Mouse (Mus musculus): Measurements from ENCODE around the gene Dynlrb2. TPM values are rescaled to one million over a fixed set of nuclear protein-coding genes. Genes with fewer than 3 reads are reported as not detected.

Gene Dynlrb2
- total RNA-seq (2021), result 1 to 10 TPM in 1 of 2 experiments, under 1 TPM in 1; 0.90 to 1.1 TPM
- long read RNA-seq, experiment 1, partial matches to known transcripts, result 0 of 1 reads
- long read RNA-seq, experiment 1, other reads (novel, unspliced or antisense), result 0 of 1 reads
- long read RNA-seq, experiment 2, partial matches to known transcripts, result 0 of 1 reads
- long read RNA-seq, experiment 2, other reads (novel, unspliced or antisense), result 0 of 1 reads

DNA sequence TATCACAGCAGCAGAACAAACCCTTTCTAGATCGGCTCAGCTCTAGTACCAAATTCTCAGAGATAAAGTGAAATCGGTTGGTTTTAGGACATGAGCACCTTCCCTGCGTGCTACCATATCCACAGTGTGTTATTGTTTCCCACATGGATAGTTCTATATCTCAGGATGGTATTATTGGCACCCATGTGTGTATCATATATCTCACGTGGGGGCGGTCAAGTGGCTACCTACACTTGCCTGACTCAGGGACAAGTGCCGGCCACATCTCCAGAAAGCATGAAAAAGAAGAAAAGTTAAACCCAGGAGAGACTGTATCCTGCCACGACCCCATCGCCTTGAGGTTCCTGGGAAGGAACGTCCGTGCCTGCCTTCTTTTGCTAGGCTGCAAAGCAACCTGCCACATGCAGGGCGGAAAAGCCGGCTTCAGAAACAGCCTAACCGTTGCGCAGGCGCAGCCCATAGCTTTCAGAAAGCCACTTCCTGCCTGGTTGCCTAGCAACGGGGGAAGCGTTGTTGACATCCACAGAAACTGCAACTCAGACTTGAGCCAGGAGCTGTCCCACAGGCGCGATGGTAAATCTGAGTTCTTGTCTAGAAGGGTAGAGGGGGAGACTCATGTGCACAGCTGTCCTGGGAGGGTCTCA, at the start of gene Dynlrb2:
Gene Dynlrb2, plus strand, starts transcription at position 498 of the 644 bp plus-strand sequence.
- DNase-seq (ENCODE audit: low spot score in 2 of 2), result peak; percentile 61 to 82

DNA sequence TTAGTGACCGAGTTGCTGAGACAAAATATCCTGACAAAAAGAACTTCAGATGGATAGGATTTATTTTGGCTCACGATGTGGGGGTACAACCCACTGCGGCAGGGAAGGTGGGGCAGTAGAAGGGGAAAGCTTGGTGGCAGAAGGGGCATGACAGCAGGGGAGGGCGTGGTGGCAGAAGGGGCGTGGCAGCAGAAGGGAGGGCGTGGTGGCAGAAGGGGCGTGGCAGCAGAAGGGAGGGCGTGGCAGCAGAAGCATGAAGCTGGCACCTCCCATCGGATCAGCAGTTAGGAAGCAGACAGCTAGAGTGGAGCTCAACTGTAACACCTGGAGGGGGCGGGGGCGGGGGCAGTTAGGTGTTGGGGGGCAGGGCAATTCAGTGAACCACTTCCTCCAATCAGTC, 46.2 kb upstream of the Dynlrb2 start:
- DNase-seq (ENCODE audit: low spot score in 2 of 2), result no peak

DNA sequence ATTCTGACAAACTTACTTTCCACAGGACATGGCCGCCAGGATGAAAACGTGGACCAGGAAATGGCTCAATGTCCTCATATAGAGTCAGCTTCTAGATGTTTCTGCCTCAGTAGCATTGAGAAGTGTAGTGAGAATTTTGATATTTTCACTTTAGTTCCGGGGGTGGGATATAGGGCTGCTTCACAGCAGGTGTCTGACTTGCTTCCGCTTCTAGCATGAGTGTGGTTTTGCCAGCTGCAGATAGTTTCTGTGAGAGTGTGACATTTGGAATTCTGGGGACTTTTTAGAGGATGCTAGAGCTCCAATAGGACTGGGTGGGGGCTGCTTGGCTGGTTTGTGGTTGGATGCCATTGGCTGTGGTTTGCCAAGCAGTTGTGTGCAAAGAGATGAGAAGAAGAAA, 43.3 kb upstream of the Dynlrb2 start:
- no peak for DNase-seq (ENCODE audit: low spot score in 2 of 2)

- no peak for DNase-seq (ENCODE audit: low spot score in 2 of 2)
These were observed 38.2 kb upstream of the Dynlrb2 start for GRCm38 (mm10) chr8:116466586-116466985.

GRCm38 (mm10) chr8:116467027-116467426, 37.7 kb upstream of the Dynlrb2 start:
- DNase-seq (ENCODE audit: low spot score in 2 of 2), result no peak

DNA sequence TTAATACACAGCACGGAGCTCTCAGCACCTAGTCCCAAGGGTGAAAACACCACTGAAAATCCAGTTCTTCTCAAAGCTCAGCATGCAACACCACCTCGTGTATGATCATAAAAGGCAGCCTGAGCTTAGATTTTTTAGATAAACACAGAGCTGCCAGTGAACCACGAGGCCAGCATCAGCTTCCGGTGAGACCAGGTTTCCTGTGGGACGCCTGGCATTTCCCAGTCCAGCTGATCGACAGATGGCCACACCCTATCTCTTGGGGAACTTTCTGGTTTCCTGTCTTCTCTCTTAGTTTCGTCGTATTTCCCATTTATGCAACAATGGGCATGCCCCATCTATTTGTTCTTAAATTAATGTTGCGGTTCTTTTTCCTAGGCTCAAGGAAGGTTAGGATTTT, 26.8 kb upstream of the Dynlrb2 start:
- no peak for DNase-seq (ENCODE audit: low spot score in 2 of 2)

GRCm38 (mm10) chr8:116478681-116479080, 26.1 kb upstream of the Dynlrb2 start:
- DNase-seq (ENCODE audit: low spot score in 2 of 2), result no peak

GRCm38 (mm10) chr8:116480894-116481293, 23.9 kb upstream of the Dynlrb2 start:
- peak in 1 of 2 experiments; percentile 11 for DNase-seq (ENCODE audit: low spot score in 2 of 2)

GRCm38 (mm10) chr8:116482738-116483137, 22.0 kb upstream of the Dynlrb2 start:
- DNase-seq (ENCODE audit: low spot score in 2 of 2), result no peak

- DNase-seq (ENCODE audit: low spot score in 2 of 2), result no peak
These were observed 20.7 kb upstream of the Dynlrb2 start for GRCm38 (mm10) chr8:116484087-116484486.

- no peak for DNase-seq (ENCODE audit: low spot score in 2 of 2)
These were observed 16.2 kb upstream of the Dynlrb2 start for GRCm38 (mm10) chr8:116488546-116488945.

GRCm38 (mm10) chr8:116500057-116500809, 4.5 kb upstream of the Dynlrb2 start:
- DNase-seq (ENCODE audit: low spot score in 2 of 2), result no peak

GRCm38 (mm10) chr8:116508721-116509120, 3.9 kb downstream of the Dynlrb2 start:
- no peak for DNase-seq (ENCODE audit: low spot score in 2 of 2)

DNA sequence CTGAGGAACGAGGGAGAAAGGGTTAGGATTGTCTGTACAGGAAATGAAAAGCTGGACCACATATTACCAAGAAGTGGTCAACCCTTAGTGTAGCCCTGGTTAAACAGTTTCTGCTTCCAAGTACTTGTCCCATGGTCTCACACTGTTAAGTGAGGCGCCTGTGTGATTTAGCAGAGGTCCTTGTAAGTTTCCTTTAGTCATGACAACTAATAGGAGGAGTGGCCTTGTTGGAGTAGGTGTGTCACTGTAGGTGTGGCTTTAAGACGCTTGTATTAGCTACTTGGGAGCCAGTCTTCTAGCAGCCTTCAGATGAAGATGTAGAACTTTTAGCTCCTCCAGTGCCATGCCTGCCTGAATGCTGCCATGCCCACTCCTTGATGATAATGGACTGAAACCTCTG, 4.5 kb downstream of the Dynlrb2 start:
- DNase-seq (ENCODE audit: low spot score in 2 of 2), result no peak

GRCm38 (mm10) chr8:116519676-116520075, 14.9 kb downstream of the Dynlrb2 start:
- DNase-seq (ENCODE audit: low spot score in 2 of 2), result no peak

- no peak for DNase-seq (ENCODE audit: low spot score in 2 of 2)
These were observed 16.4 kb downstream of the Dynlrb2 start for GRCm38 (mm10) chr8:116521208-116521607.

DNA sequence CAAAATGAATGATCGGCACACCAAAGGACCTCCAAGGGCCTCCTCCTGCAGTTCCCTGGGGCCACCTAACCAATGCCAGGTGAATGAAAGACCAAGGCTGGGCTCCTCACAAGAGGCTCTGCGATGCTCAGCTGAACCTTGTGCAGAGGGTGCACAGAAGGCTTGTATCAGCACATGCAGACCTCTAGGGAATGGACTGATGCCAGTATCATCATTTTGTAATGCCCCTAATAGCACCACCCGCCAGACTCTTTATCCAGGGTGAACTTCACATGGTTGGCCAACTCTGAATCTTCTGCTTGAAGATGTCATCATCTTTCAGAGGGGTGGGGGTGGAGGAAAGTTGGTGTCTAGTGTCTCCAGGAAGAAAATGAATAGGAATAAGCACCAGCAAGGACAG, 16.9 kb downstream of the Dynlrb2 start:
- DNase-seq (ENCODE audit: low spot score in 2 of 2), result no peak

DNA sequence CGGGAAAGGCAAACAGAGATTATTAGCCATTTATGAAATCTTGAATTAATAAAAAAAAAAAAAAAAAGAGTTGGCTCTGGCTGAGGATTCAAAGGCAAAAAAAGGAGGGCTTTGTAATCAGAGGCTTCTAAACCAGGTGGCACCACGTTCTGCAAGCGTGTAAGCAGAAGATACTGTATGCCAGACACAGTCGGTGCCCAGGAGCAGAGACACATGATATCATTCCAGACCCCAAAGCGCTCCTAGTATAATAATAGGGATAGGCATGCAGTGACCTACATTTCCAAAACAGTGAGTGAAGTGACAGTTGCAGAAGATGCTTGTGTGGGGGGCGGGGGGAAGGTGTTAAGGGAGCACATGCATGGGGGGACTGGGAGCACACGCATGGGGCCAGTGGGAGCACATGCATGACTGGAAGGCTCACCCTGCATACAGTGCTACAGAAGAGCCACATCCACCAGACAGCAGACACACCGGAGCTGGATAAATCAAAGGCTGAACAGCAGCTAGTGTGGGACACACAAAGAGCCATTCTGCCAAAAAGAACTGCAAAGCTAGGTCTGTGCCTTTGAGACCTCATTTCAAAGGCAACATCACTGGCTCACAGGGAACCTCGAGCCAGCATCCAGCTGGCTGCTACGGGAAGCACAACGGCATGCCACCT, 17.5 kb downstream of the Dynlrb2 start:
- no peak for DNase-seq (ENCODE audit: low spot score in 2 of 2)

DNA sequence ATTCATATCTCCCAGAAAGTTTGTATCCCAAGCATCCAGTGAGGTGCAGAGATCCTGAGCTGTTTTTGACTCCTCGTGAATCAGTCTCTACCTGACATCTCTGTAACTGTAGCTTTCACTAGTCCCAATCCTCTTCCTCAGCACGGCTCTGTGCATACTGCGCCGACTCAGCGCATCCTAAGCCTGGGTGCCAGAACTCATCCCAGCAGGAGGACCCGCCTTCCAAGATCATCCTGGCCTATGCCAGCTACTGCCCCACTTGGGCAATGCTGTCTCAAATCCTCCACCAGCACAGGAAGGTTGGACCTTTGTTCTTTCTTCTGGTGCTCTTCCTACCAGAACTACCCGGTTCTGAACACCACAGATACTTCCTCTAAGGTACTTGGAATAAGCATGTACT, 20.1 kb downstream of the Dynlrb2 start:
- DNase-seq (ENCODE audit: low spot score in 2 of 2), result no peak

GRCm38 (mm10) chr8:116528736-116529135, 24.0 kb downstream of the Dynlrb2 start:
- no peak for DNase-seq (ENCODE audit: low spot score in 2 of 2)

DNA sequence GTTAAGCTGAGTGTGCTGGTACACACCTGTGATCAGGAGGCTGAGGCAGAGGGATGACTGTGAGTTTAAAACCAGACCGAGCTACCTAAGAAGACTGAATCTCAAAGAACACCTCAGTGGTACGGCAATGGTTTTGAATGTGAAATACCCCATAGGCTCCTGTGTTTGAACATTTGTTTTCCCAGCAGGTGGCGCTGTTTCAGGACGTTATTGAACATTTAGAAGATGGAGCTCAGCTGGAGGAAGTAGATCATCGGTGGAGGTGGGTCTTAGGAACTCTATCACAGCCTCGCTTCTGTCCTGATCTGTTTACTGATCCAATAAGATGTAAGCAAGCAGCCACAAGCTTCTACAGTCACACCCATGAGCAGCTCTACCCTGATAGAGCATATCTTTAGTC, 28.3 kb downstream of the Dynlrb2 start:
- no peak for DNase-seq (ENCODE audit: low spot score in 2 of 2)

GRCm38 (mm10) chr8:116536786-116537185, 32.0 kb downstream of the Dynlrb2 start:
- no peak for DNase-seq (ENCODE audit: low spot score in 2 of 2)
